Comparison of ENCODE assay signal across 23 mouse cellular contexts in genomic region chr12:70849517-70850291, GRCm38 (mm10). TPM values are rescaled to one million over a fixed set of nuclear protein-coding genes. Genes with fewer than 3 reads are reported as not detected.
DNase-seq lines count a peak whose midpoint lies in the region; ATAC-seq and TF ChIP-seq lines count a peak whose summit lies in the region.
"Had no signal": no experiment of that assay in that cellular context is flagged by ENCODE, and none has a peak within 500 bp of the region (broad histone marks: within the 10 kb centered on the region; RNA-seq: fewer than 3 reads in every experiment).

No protein-coding gene starts in this region.

- H3K36me3 ChIP-seq in heart, embryonic 12.5 days, result no peaks in the 10 kb centered on the region
- H3K36me3 ChIP-seq in limb, embryonic 12.5 days, result no peaks in the 10 kb centered on the region
- peaks cover 6% of the 10 kb centered on the region; the same call in 1 of the 2 replicates for H3K36me3 ChIP-seq in limb, embryonic 10.5 days
- H3K36me3 ChIP-seq in limb, embryonic 14.5 days (ENCODE audit: control insufficient read depth, insufficient read depth, low read length), result no peaks in the 10 kb centered on the region; the same call in 1 of the 2 replicates
- H3K36me3 ChIP-seq: hindbrain, embryonic 13.5 days; kidney, embryonic 15.5 days; neural tube, embryonic 15.5 days; stomach, embryonic 15.5 days had no signal

- no peak overlapping the region for H3K4me2 ChIP-seq in heart, embryonic 12.5 days
- H3K4me2 ChIP-seq in limb, embryonic 12.5 days, result no peak overlapping the region
- H3K4me2 ChIP-seq in limb, embryonic 14.5 days (replicated peaks; ENCODE audit: low read depth, low read length, severe bottlenecking), result peak overlapping the region; percentile 16; the same call in 1 of the 2 replicates
- H3K4me2 ChIP-seq: hindbrain, embryonic 13.5 days; kidney, embryonic 15.5 days; liver, embryonic 11.5 days; midbrain, embryonic 11.5 days; neural tube, embryonic 15.5 days; stomach, embryonic 15.5 days had no signal

- H3K9ac ChIP-seq in heart, embryonic 12.5 days, result no peak overlapping the region
- H3K9ac ChIP-seq in limb, embryonic 12.5 days (replicated peaks), result no peak overlapping the region
- no peak overlapping the region for H3K9ac ChIP-seq in limb, embryonic 14.5 days (ENCODE audit: low read depth, low read length, severe bottlenecking)
- H3K9ac ChIP-seq: hindbrain, embryonic 13.5 days; kidney, embryonic 15.5 days; liver, postnatal 0 days; neural tube, embryonic 15.5 days; stomach, embryonic 15.5 days had no signal

- H3K4me3 ChIP-seq in heart, embryonic 12.5 days, result no peak overlapping the region
- no peak overlapping the region for H3K4me3 ChIP-seq in limb, embryonic 12.5 days (replicated peaks)
- no peak overlapping the region for H3K4me3 ChIP-seq in limb, embryonic 10.5 days
- H3K4me3 ChIP-seq in limb, embryonic 14.5 days (replicated peaks; ENCODE audit: low read length), result no peak overlapping the region
- H3K4me3 ChIP-seq: hindbrain, embryonic 13.5 days; kidney, embryonic 15.5 days; neural tube, embryonic 15.5 days; stomach, embryonic 15.5 days had no signal

- H3K4me1 ChIP-seq in heart, embryonic 12.5 days (replicated peaks), result peaks cover 46% of the 10 kb centered on the region
- peaks cover 48% of the 10 kb centered on the region for H3K4me1 ChIP-seq in limb, embryonic 12.5 days (replicated peaks)
- H3K4me1 ChIP-seq in limb, embryonic 10.5 days, result peaks cover 52% of the 10 kb centered on the region
- H3K4me1 ChIP-seq in limb, embryonic 14.5 days (ENCODE audit: control insufficient read depth, insufficient read depth, low read length), result peaks cover 33% of the 10 kb centered on the region

- H3K9me3 ChIP-seq in heart, embryonic 12.5 days (replicated peaks), result no peaks in the 10 kb centered on the region
- H3K9me3 ChIP-seq in limb, embryonic 12.5 days, result no peaks in the 10 kb centered on the region
- H3K9me3 ChIP-seq in limb, embryonic 10.5 days (replicated peaks), result no peaks in the 10 kb centered on the region
- H3K9me3 ChIP-seq in limb, embryonic 14.5 days (ENCODE audit: control insufficient read depth, low read length), result no peaks in the 10 kb centered on the region
- H3K9me3 ChIP-seq: hindbrain, embryonic 13.5 days; kidney, embryonic 15.5 days; neural tube, embryonic 15.5 days; stomach, embryonic 15.5 days had no signal

- DNase-seq in heart, adult 18-20 months, result no peak
- no peak for DNase-seq in limb, embryonic 10.5 days (ENCODE audit: low spot score)
- peak; percentile 65 for DNase-seq in limb, embryonic 14.5 days (ENCODE audit: low spot score)
- DNase-seq in frontal cortex, postnatal 25 days (ENCODE audit: low spot score in 2 of 2), result no peak
- DNase-seq in adrenal gland, postnatal 36 days, result no peak
- DNase-seq: adrenal gland, postnatal 10 days; cerebellum, adult 8-10 months; cerebellum, postnatal 36 days; kidney, adult 11 months; layer of hippocampus, adult 9-11 months; liver, postnatal 0 days; right cerebral cortex, adult 18-20 months; thymus, postnatal 14 days had no signal

- no peaks in the 10 kb centered on the region for H3K27me3 ChIP-seq in heart, embryonic 12.5 days (replicated peaks)
- no peaks in the 10 kb centered on the region for H3K27me3 ChIP-seq in limb, embryonic 12.5 days
- no peaks in the 10 kb centered on the region for H3K27me3 ChIP-seq in limb, embryonic 10.5 days (ENCODE audit: low read depth, poor library complexity, severe bottlenecking)
- no peaks in the 10 kb centered on the region for H3K27me3 ChIP-seq in limb, embryonic 14.5 days (ENCODE audit: control insufficient read depth, insufficient read depth, low read length)
- H3K27me3 ChIP-seq: hindbrain, embryonic 13.5 days; kidney, embryonic 15.5 days; neural tube, embryonic 15.5 days; stomach, embryonic 15.5 days had no signal

- H3K27ac ChIP-seq in heart, embryonic 12.5 days (ENCODE audit: poor library complexity, severe bottlenecking), result peak overlapping the region; percentile 11; the same call in 1 of the 2 replicates
- peak overlapping the region; percentile 8; the same call in 1 of the 2 replicates for H3K27ac ChIP-seq in limb, embryonic 12.5 days
- H3K27ac ChIP-seq in limb, embryonic 10.5 days, result no peak overlapping the region
- H3K27ac ChIP-seq in limb, embryonic 14.5 days (replicated peaks; ENCODE audit: low read depth, low read length), result no peak overlapping the region
- H3K27ac ChIP-seq: hindbrain, embryonic 13.5 days; kidney, embryonic 15.5 days; neural tube, embryonic 15.5 days; stomach, embryonic 15.5 days had no signal

- WGBS in heart, embryonic 12.5 days, result 74% methylated on average over 11 of the region's 11 CpGs
- 34% methylated on average over 11 of the region's 11 CpGs for WGBS in limb, embryonic 12.5 days
- 75% methylated on average over 11 of the region's 11 CpGs for WGBS in limb, embryonic 10.5 days
- 21% methylated on average over 11 of the region's 11 CpGs for WGBS in limb, embryonic 14.5 days

- TF ChIP-seq POLR2A in limb, embryonic 14.5 days (IDR thresholded peaks at IDR 0.05; ENCODE audit: borderline replicate concordance, extremely low read depth, insufficient read depth, insufficient read length), result no peak

- no peak for ATAC-seq in heart, embryonic 12.5 days (ENCODE audit: insufficient number of reproducible peaks, low FRiP score)
- ATAC-seq in limb, embryonic 12.5 days (ENCODE audit: insufficient number of reproducible peaks, insufficient read depth, low FRiP score, low TSS enrichment, low read depth), result 0 out of 2 replicates have a peak, but pooled peaks have one; percentile 48
- peak; percentile 19 for ATAC-seq in CD4-positive, CD25-positive, alpha-beta regulatory T cell, adult 4 months
- peak; percentile 64 for ATAC-seq in limb, embryonic 14.5 days (ENCODE audit: low FRiP score, low read depth)
- ATAC-seq: liver, postnatal 0 days; lung, postnatal 0 days had no signal

RNA-seq across cellular contexts. Expression of gene Frmd6, which starts 24.4 kb away (rescaled TPM):
- polyA plus RNA-seq in heart, embryonic 12.5 days (2016; fragmentation: Nextera tagmentation; extraction: Ambion mirVana), result 29.4 and 29.6 TPM in 2 replicates
- total RNA-seq in heart, adult 18-20 months (2021), result 10 to 100 TPM; 36.7 to 37.1 TPM
- 75.1 and 75.2 TPM in 2 replicates for polyA plus RNA-seq in limb, embryonic 12.5 days (2016; fragmentation: Nextera tagmentation; extraction: Ambion mirVana)
- polyA plus RNA-seq in limb, embryonic 10.5 days (2016; fragmentation: Nextera tagmentation; extraction: Ambion mirVana), result 47.9 and 55.6 TPM in 2 replicates
- polyA plus RNA-seq in CD4-positive, CD25-positive, alpha-beta regulatory T cell, adult 4 months (2017; shearing (Covaris generic)), result 10 to 100 TPM; 20.8 to 28.4 TPM
- 48.6 and 49.8 TPM in 2 replicates for polyA plus RNA-seq in limb, embryonic 14.5 days (2012; rRNA removed)
- 64.9 and 67.1 TPM in 2 replicates for polyA plus RNA-seq in limb, embryonic 14.5 days (2014; fragmentation: Nextera tagmentation; extraction: Ambion mirVana)
- total RNA-seq in adrenal gland, postnatal 36 days (2021), result 100 to 1,000 TPM in 1 of 2 experiments, 10 to 100 TPM in 1; 53.2 to 139 TPM

Comparison
In these comparisons a context has a peak if more than half of its experiments do, and no peak if none do; other contexts are left out.
1. H3K27ac ChIP-seq: peak in heart, embryonic 12.5 days (single experiment) and limb, embryonic 12.5 days (single experiment); none in limb, embryonic 10.5 days (single experiment) and limb, embryonic 14.5 days (single experiment).